Mouse (Mus musculus) small intestine, adult 2 months (tissue): ENCODE data around the gene Gm28308. TPM values are rescaled to one million over a fixed set of nuclear protein-coding genes. Genes with fewer than 3 reads are reported as not detected.
A peak's percentile ranks its signal among the peaks of the same experiment; 100 is the strongest.

Experiments used
- H3K27ac ChIP-seq: fragments of 200-500 bp; 2 replicates; pipeline ENCODE4 v1.5.1; 2012; ENCODE audit warnings: low read depth, low read length, control low read depth, inconsistent platforms; ENCODE audit not compliant: insufficient read depth
- H3K27me3 ChIP-seq: fragments of 200-500 bp; 2 replicates; pipeline ENCODE4 v1.6.1; 2012; ENCODE audit warnings: mild to moderate bottlenecking, moderate library complexity, low read length, inconsistent platforms; ENCODE audit not compliant: control insufficient read depth, insufficient read depth
- H3K36me3 ChIP-seq: fragments of 200-500 bp; 2 replicates; pipeline ENCODE4 v1.6.1; 2012; ENCODE audit warnings: mild to moderate bottlenecking, low read length, control low read depth, inconsistent platforms; ENCODE audit not compliant: control insufficient read depth, insufficient read depth
- H3K4me1 ChIP-seq: fragments of 200-500 bp; 2 replicates; pipeline ENCODE4 v1.6.1; 2012; ENCODE audit warnings: low read length, inconsistent platforms, mixed read lengths; ENCODE audit not compliant: control insufficient read depth, insufficient read depth, insufficient read length
- H3K4me3 ChIP-seq: fragments of 200-500 bp; 2 replicates; pipeline ENCODE4 v1.5.1; 2012; ENCODE audit warnings: low read depth, mild to moderate bottlenecking, control low read depth, inconsistent platforms, low read length, moderate library complexity
- CTCF ChIP-seq: fragments of 200-500 bp; IDR thresholded peaks from 2 replicates; pipeline ENCODE4 v1.5.1; 2012; ENCODE audit warnings: low read depth, mild to moderate bottlenecking, control low read depth, inconsistent platforms, low read length, moderate library complexity, mixed read lengths; ENCODE audit not compliant: insufficient replicate concordance, insufficient read length; ENCODE audit errors: extremely low read depth
- POLR2A ChIP-seq: fragments of 200-500 bp; IDR thresholded peaks from 2 replicates; pipeline ENCODE4 v1.6.1; 2012; ENCODE audit warnings: low read depth, mild to moderate bottlenecking, control low read depth, inconsistent platforms, low read length, moderate library complexity
- WGBS: fragments of 180-500 bp; shearing (Covaris S2); methylation state at CpG from one replicate; pipeline ENCODE4 v1.1.7; 2018; 5-methylcytosine and 5-hydroxymethylcytosine counted together
- polyA plus RNA-seq: library from polyadenylated mRNA; depleted of rRNA; stranded (reverse); fragments of >200 nt; gene quantifications from 2 replicates; pipeline ENCODE4 v1.2.3, GENCODE M21; 2012

Gene Gm28308
- polyA plus RNA-seq, 1 experiment, result 0.58 TPM

- WGBS, result 13% methylated on average over 65 of the region's 65 CpGs
Measured at GRCm38 (mm10) chr6:52204050-52204752, 8.9 kb downstream of the Gm28308 start, which contains the start of gene Hoxa5. Gene Hoxa5 (minus strand): TSS chr6:52204587.

GRCm38 (mm10) chr6:52203371-52204049 is 9.6 kb downstream of the Gm28308 start:
- Histone ChIP-seq H3K27ac (peak overlapping the region; percentile 48), H3K4me1 (peaks cover 11% of the 10 kb centered on the region), H3K36me3 (no peaks in the 10 kb centered on the region), H3K27me3 (peaks cover 54% of the 10 kb centered on the region), H3K4me3 (peak overlapping the region; percentile 65)
- TF ChIP-seq POLR2A (no peak), CTCF (no peak)
- WGBS, result 12% methylated on average over 46 of the region's 46 CpGs

More at GRCm38 (mm10) chr6:52204050-52204752, 8.9 kb downstream of the Gm28308 start, which contains the start of gene Hoxa5:
- Histone ChIP-seq H3K4me3 (peak within 1 kb of the TSS; percentile 65), H3K27me3 (peaks cover 61% of the 10 kb centered on the region), H3K4me1 (peaks cover 11% of the 10 kb centered on the region), H3K36me3 (no peaks in the 10 kb centered on the region), H3K27ac (peak within 1 kb of the TSS; percentile 48)
- TF ChIP-seq POLR2A, result no peak
- peak; percentile 79 for TF ChIP-seq CTCF

GRCm38 (mm10) chr6:52203121-52203370 is 10.1 kb downstream of the Gm28308 start:
- H3K27ac ChIP-seq, result peak overlapping the region; percentile 48
- peaks cover 11% of the 10 kb centered on the region for H3K4me1 ChIP-seq
- H3K4me3 ChIP-seq, result peak overlapping the region; percentile 65
- 26% methylated on average over 10 of the region's 10 CpGs for WGBS
- TF ChIP-seq CTCF, result 0 out of 2 replicates have a peak, but pooled peaks have one; percentile 8
- no peak for TF ChIP-seq POLR2A
- H3K27me3 ChIP-seq, result peaks cover 50% of the 10 kb centered on the region
- H3K36me3 ChIP-seq, result no peaks in the 10 kb centered on the region

GRCm38 (mm10) chr6:52202362-52203120 is 10.6 kb downstream of the Gm28308 start:
- Histone ChIP-seq H3K36me3 (no peaks in the 10 kb centered on the region), H3K4me1 (peaks cover 11% of the 10 kb centered on the region), H3K27ac (peak overlapping the region; percentile 48; the same call in 1 of the 2 replicates), H3K27me3 (peaks cover 48% of the 10 kb centered on the region), H3K4me3 (peak overlapping the region; percentile 65)
- WGBS, result 60% methylated on average over 22 of the region's 22 CpGs
- TF ChIP-seq POLR2A (no peak), CTCF (no peak)

- TF ChIP-seq POLR2A (no peak), CTCF (no peak)
- Histone ChIP-seq H3K27me3 (peaks cover 41% of the 10 kb centered on the region), H3K4me3 (no peak overlapping the region), H3K4me1 (peaks cover 11% of the 10 kb centered on the region), H3K27ac (no peak overlapping the region), H3K36me3 (no peaks in the 10 kb centered on the region)
- WGBS, result 53% methylated on average over 1 of the region's 1 CpGs
Measured at GRCm38 (mm10) chr6:52201269-52201668, 11.9 kb downstream of the Gm28308 start.

- Histone ChIP-seq H3K27me3 (peaks cover 37% of the 10 kb centered on the region), H3K4me3 (peak overlapping the region; percentile 41), H3K27ac (peak overlapping the region; percentile 37; the same call in 1 of the 2 replicates), H3K36me3 (no peaks in the 10 kb centered on the region), H3K4me1 (peaks cover 11% of the 10 kb centered on the region)
- TF ChIP-seq POLR2A (no peak), CTCF (no peak)
- 14% methylated on average over 10 of the region's 10 CpGs for WGBS
Measured at GRCm38 (mm10) chr6:52200751-52201250, 12.3 kb downstream of the Gm28308 start.

- Histone ChIP-seq H3K4me1 (peaks cover 11% of the 10 kb centered on the region), H3K27ac (peak overlapping the region; percentile 37), H3K4me3 (peak overlapping the region; percentile 41), H3K27me3 (peaks cover 32% of the 10 kb centered on the region), H3K36me3 (no peaks in the 10 kb centered on the region)
- TF ChIP-seq POLR2A (no peak), CTCF (no peak)
- 18% methylated on average over 30 of the region's 30 CpGs for WGBS
Measured at GRCm38 (mm10) chr6:52200073-52200750, 12.9 kb downstream of the Gm28308 start.
